Mouse (Mus musculus): ENCODE data around the gene Gm13696.
"Not testable (repeated sequence)": the region's sequence is repeated elsewhere in the genome, so short reads cannot be mapped to it uniquely, and the experiment has no call there.

- TF ChIP-seq CTCF, EP300 (IDR thresholded peaks at IDR 0.05; ENCODE audit: low read depth): not testable (repeated sequence)
Measured at GRCm38 (mm10) chr2:83967013-83967412, 5.9 kb upstream of the Gm13696 start, which contains the start of gene Gm13695.
